Mouse (Mus musculus) macrophage (primary cell): ENCODE data around the gene Nup62. TPM values are rescaled to one million over a fixed set of nuclear protein-coding genes. Genes with fewer than 3 reads are reported as not detected.
A peak's percentile ranks its signal among the peaks of the same experiment; 100 is the strongest.

Source experiments
- H3K27ac ChIP-seq: fragments of 350-480 bp; formaldehyde crosslinking; 2 replicates; pipeline ENCODE4 v1.9.0; 2021
- H3K36me3 ChIP-seq: fragments of 350-480 bp; formaldehyde crosslinking; 2 replicates; pipeline ENCODE4 v1.9.0; 2021; ENCODE audit errors: inconsistent target
- H3K4me3 ChIP-seq: fragments of 350-480 bp; formaldehyde crosslinking; 2 replicates; pipeline ENCODE4 v1.9.0; 2021; ENCODE audit errors: inconsistent target
- H3K79me2 ChIP-seq: fragments of 350-480 bp; formaldehyde crosslinking; 2 replicates; pipeline ENCODE4 v1.9.0; 2021; ENCODE audit errors: inconsistent target
- WGBS: methylation state at CpG from one replicate; pipeline ENCODE4 v1.1.7; 2026; ENCODE audit warnings: inconsistent platforms; ENCODE audit not compliant: missing documents; 5-methylcytosine and 5-hydroxymethylcytosine counted together
- polyA plus RNA-seq: library from polyadenylated mRNA; stranded (reverse); fragments of 250-400 nt; gene quantifications from 3 replicates; pipeline ENCODE4 v1.2.4, GENCODE M21; 2018; ENCODE audit warnings: inconsistent platforms

The Nup62 gene
- polyA plus RNA-seq, 1 experiment from 2014 or later: 113 TPM

DNA sequence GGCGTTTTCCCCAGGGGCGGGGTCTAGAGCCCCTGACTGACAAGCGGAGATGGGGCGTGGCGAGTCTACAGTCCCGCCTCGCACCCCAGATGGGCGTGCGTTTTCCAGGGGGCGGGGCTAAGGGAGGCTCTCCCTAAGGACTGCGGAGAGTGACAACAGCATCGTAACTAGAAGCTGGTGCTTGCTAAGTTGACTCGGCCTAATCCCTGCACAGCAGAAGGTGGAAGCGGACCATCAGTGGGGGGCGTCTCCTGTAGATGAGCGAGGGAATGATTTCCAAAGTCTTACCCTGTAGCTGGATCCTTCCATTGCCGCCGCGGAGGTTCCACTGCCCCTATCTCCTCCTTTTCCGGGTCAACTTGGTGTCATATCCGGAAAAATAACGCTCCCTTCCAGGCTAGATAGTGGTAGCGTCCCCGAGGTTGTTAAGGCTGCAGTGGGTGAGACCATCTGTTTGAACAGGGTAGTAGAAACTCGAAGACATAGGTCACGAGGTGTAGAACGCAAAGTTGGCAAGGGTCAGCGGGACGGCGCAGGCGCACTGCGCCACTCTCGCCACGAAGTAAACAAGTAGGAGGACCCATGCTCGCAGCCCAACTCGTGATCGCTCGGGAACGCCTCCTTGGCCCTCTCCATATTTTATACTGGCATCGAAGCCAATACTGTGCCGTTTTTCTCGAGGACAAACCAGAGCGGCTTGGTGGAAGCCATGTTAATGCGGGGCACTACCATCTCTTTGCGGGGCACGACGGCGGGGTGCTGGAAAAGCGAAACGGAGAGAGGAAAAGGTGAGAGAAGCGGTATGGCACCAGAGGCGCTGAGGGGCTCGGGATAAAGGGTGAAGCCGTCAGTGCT, 32.9 kb downstream of the Nup62 start, which contains the start of the genes Akt1s1 and Tbc1d17:
Akt1s1 (plus strand) TSS at position 431 of the 855 bp plus-strand sequence.
Tbc1d17 (minus strand) TSS at position 519 of the 855 bp plus-strand sequence.
- Histone ChIP-seq H3K79me2 (peaks cover 62% of the 10 kb centered on the region), H3K36me3 (peaks cover 30% of the 10 kb centered on the region), H3K4me3 (peak within 1 kb of the TSS; percentile 81), H3K27ac (peak within 1 kb of the TSS; percentile 99)
- WGBS: 1% methylated on average over 54 of the region's 54 CpGs

DNA sequence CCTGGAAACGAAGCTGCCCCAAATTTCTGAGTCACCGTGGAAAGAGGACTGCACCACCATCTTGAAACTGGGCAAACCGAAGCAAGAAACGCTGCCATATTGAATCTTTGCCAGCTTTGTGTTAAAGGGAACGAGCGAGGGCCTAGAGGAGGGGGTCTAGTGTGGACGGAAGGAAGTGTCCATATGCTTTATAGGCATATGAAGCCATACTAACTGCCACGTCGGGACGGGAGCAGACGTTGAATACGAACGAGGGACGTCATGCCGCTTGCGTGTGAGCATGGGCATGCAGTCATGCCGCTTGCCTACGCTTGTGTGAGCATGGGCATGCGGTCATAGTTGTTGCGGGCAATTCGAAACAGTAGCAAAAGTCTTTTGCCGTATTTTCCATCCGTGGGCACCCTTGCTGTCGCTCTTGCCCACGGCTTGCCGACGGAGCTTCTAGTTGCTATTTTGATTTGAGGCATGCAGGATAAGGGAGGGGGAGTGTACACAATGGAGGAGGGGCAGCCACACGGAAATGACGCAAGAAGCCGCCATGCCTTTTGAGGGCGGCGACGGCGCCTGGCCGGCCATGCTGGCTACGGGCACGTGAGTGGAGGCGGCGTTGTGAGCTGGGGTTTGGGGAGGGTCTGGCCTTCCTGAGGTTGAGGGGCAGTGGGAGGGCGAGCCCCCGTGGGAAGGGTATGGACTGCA, 33.7 kb downstream of the Nup62 start:
- H3K79me2 ChIP-seq: peaks cover 66% of the 10 kb centered on the region
- H3K4me3 ChIP-seq: peak overlapping the region; percentile 81
- H3K27ac ChIP-seq: peak overlapping the region; percentile 99
- under 1% methylated on average over 41 of the region's 41 CpGs for WGBS
- peaks cover 23% of the 10 kb centered on the region for H3K36me3 ChIP-seq

DNA sequence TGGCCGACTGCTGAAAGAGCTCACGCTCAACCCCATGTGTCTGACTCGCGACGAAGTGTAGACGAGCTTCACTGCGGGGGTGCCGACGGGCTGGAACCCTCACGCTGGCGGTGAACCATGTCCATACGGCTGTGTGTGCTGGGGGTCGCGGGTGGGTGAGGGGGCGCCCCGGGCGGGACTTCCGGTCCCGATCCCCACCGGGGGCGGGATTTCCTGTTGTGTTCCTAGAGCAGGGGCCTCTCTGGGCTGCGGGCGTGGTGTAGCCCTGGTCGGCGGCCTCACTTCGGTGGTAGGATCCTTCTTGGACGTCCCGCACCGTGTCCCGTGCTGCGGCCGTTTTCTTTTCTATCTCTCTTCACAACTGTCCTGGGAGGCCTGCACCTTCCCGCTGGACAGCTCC, 34.3 kb downstream of the Nup62 start:
- H3K27ac ChIP-seq: peak overlapping the region; percentile 99
- peaks cover 66% of the 10 kb centered on the region for H3K79me2 ChIP-seq
- H3K4me3 ChIP-seq: peak overlapping the region; percentile 81
- H3K36me3 ChIP-seq: peaks cover 17% of the 10 kb centered on the region
- under 1% methylated on average over 22 of the region's 33 CpGs for WGBS

DNA sequence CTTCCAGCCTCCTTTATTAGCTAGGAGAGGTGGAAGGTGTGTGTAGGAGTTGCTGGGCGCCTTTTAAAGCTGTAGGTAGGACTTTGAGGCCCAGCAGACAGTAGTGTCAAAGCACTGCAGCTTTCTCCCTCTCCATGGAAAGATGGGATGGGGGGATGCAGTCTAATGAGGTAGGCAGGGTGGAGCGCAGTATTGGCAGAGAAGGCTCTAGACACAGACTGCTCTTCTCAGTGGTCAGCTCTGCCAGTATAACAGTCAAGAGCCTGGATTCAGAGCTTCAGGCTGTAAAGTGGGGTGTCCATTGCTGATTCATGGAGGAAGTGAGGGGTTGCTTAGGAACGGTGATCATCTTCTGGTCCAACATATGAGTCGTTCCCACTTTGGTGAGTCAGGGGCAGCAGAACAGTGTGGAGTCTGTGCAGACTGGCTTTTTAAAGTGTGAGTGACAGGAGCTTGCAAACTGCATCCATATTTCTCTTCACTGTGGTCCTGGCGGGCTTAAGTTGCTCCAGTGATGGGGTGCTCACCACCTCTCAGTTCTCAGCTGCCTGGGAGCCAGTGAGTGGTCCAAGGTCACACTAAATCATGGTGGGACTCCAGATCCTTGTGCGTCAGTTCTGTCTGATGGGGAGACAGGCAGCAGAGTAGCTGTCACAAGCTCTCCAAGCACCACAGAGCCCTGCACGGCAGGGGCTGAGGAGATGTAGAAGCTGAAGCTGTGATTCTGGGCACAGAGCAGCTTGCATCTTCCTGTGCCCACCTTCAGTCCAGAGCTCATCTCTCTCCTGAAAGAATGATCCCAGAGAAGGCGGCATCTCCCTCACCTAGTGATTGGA, 35.1 kb downstream of the Nup62 start:
- 62% methylated on average over 8 of the region's 8 CpGs for WGBS
- peak overlapping the region; percentile 81 for H3K4me3 ChIP-seq
- peak overlapping the region; percentile 99 for H3K27ac ChIP-seq

GRCm38 (mm10) chr7:44851625-44852234, 35.8 kb downstream of the Nup62 start:
- no peak overlapping the region for H3K27ac ChIP-seq
- WGBS: 88% methylated on average over 11 of the region's 12 CpGs
- peaks cover 60% of the 10 kb centered on the region for H3K79me2 ChIP-seq
- peaks cover under 1% of the 10 kb centered on the region; the same call in 1 of the 2 replicates for H3K36me3 ChIP-seq
- no peak overlapping the region for H3K4me3 ChIP-seq

More for the DNA sequence above, 35.1 kb downstream of the Nup62 start:
- peaks cover 8% of the 10 kb centered on the region; the same call in 1 of the 2 replicates for H3K36me3 ChIP-seq
- peaks cover 67% of the 10 kb centered on the region for H3K79me2 ChIP-seq

DNA sequence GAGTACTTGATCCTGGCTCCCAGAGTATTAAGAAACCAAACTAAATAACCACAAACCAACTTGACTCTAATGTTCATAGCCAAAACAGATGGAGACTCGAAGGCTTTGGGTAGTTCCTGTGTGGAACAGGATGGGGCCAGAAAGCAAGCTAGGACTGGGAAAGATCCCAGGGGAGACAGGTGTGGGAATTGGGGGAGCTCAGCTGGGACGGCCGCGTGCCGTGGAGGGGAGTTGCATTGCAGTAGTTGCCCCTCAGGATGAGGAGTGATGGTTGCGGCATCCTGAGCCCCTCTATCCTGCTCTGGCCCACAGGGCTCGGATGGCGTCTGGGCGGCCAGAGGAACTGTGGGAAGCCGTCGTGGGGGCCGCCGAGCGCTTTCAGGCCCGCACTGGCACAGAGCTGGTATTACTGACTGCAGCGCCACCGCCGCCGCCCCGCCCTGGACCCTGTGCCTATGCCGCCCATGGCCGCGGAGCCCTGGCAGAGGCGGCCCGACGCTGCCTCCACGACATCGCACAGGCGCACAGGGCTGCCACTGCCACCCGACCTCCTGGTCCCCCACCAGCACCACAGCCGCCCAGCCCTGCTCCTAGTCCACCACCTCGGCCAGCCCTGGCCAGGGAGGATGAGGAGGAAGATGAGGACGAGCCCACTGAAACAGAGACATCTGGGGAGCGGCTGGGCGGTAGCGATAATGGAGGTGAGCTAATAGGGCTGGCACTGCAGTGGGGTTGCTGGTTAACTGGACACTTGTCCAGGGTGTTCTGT, 36.6 kb downstream of the Nup62 start:
- peaks cover 55% of the 10 kb centered on the region for H3K79me2 ChIP-seq
- 93% methylated on average over 23 of the region's 36 CpGs for WGBS
- no peaks in the 10 kb centered on the region for H3K36me3 ChIP-seq
- H3K27ac ChIP-seq: no peak overlapping the region
- H3K4me3 ChIP-seq: no peak overlapping the region

- Histone ChIP-seq H3K4me3 (no peak overlapping the region), H3K79me2 (peaks cover 55% of the 10 kb centered on the region), H3K36me3 (no peaks in the 10 kb centered on the region), H3K27ac (no peak overlapping the region)
- WGBS: 88% methylated on average over 2 of the region's 2 CpGs
These were observed 37.2 kb downstream of the Nup62 start for GRCm38 (mm10) chr7:44853065-44853464.

GRCm38 (mm10) chr7:44853596-44854355, 37.9 kb downstream of the Nup62 start:
- WGBS: 31% methylated on average over 26 of the region's 26 CpGs
- peaks cover 59% of the 10 kb centered on the region for H3K79me2 ChIP-seq
- no peaks in the 10 kb centered on the region for H3K36me3 ChIP-seq
- peak overlapping the region; percentile 95 for H3K27ac ChIP-seq
- peak overlapping the region; percentile 73 for H3K4me3 ChIP-seq

DNA sequence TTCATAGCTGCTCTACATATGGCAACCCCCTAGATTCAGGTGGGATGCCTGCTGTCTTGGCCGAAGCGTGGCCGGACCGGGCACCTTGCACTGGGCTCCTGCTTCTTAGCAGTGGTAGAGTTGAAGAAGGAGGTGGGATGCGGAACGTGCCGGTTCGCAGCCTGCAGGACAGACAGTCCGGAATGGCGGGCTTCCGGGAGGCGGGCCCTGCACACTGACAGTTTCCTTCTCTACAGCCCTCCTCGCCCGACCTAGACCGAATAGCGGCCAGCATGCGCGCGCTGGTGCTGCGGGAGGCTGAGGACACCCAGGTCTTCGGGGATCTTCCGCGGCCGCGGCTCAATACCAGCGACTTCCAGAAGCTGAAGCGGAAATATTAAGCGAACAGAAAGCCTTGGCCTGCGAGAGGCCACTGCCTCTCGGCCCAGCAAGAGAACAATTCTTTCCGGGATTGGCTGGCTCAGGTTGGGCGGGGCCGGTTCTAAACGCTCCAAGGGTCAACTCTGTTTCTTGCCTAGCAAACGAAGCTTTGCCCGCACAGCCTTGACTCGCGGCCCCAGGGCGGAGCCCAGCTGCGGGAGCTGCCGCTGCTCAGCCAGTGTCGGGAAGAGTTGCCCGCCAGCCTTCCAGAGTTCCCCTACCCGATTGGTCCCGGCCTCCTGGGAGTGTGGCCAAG, 38.6 kb downstream of the Nup62 start:
- 1% methylated on average over 45 of the region's 45 CpGs for WGBS
- Histone ChIP-seq H3K4me3 (peak overlapping the region; percentile 73), H3K27ac (peak overlapping the region; percentile 95), H3K36me3 (no peaks in the 10 kb centered on the region), H3K79me2 (peaks cover 67% of the 10 kb centered on the region)

- Histone ChIP-seq H3K4me3 (peak overlapping the region; percentile 73), H3K36me3 (no peaks in the 10 kb centered on the region), H3K79me2 (peaks cover 72% of the 10 kb centered on the region), H3K27ac (peak overlapping the region; percentile 95)
- WGBS: 41% methylated on average over 10 of the region's 10 CpGs
These were observed 39.1 kb downstream of the Nup62 start for GRCm38 (mm10) chr7:44855036-44855435.

- WGBS: 31% methylated on average over 9 of the region's 9 CpGs
- Histone ChIP-seq H3K79me2 (peaks cover 74% of the 10 kb centered on the region), H3K27ac (peak overlapping the region; percentile 95), H3K4me3 (peak overlapping the region; percentile 81), H3K36me3 (peaks cover 1% of the 10 kb centered on the region; the same call in 1 of the 2 replicates)
These were observed 40.5 kb downstream of the Nup62 start for GRCm38 (mm10) chr7:44856265-44856916.

GRCm38 (mm10) chr7:44857042-44857552, 41.2 kb downstream of the Nup62 start, which contains the start of gene Pnkp:
TSS of gene Pnkp (plus strand) at chr7:44857139.
- 0% methylated on average over 28 of the region's 32 CpGs for WGBS
- peak within 1 kb of the TSS; percentile 81 for H3K4me3 ChIP-seq
- peaks cover 70% of the 10 kb centered on the region for H3K79me2 ChIP-seq
- peak within 1 kb of the TSS; percentile 95 for H3K27ac ChIP-seq
- peaks cover 8% of the 10 kb centered on the region for H3K36me3 ChIP-seq
